Mouse (Mus musculus): ENCODE measurements around the gene Doc2g. TPM values are rescaled to one million over a fixed set of nuclear protein-coding genes. Genes with fewer than 3 reads are reported as not detected.

Doc2g gene
- polyA plus RNA-seq, 1 experiment: 2.1 TPM

DNA sequence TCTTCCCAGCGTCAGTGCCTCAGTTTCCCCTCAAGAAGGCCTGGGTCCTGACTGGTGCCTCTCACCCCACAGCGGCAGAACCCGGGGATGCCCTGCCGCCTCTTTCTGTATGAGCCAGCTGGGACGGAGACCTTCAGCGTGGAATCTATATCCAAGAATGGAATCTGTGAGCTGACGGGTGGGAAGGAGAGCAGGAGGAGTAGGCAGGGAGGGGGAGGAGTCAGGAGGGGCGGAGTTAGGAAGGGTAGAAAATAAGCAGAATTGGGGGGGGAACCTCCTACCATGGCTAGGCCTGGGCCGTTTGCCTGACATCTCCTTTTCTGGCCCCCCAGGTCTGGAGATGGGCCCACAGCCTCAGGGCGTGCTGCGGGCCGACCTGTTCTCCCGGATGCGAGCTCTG lies 15.0 kb upstream of the Doc2g start:
- H3K4me3 ChIP-seq (ENCODE audit: insufficient read depth, low read length): no peak overlapping the region
- H3K27ac ChIP-seq (ENCODE audit: insufficient read depth, low read length): no peak overlapping the region
- peaks cover 5% of the 10 kb centered on the region; the same call in 1 of the 2 replicates for H3K4me1 ChIP-seq (ENCODE audit: control insufficient read depth, insufficient read depth, low read length)
- TF ChIP-seq CTCF (IDR thresholded peaks at IDR 0.05; ENCODE audit: borderline replicate concordance, insufficient read depth, low read length): no peak
- no peak for TF ChIP-seq POLR2A (IDR thresholded peaks at IDR 0.05; ENCODE audit: low read depth, low read length)

GRCm38 (mm10) chr19:3988750-3989149 lies 14.4 kb upstream of the Doc2g start:
- no peak overlapping the region for H3K27ac ChIP-seq (ENCODE audit: insufficient read depth, low read length)
- H3K4me1 ChIP-seq (ENCODE audit: control insufficient read depth, insufficient read depth, low read length): peaks cover 5% of the 10 kb centered on the region; the same call in 1 of the 2 replicates
- no peak overlapping the region for H3K4me3 ChIP-seq (ENCODE audit: insufficient read depth, low read length)
- TF ChIP-seq POLR2A (IDR thresholded peaks at IDR 0.05; ENCODE audit: low read depth, low read length) (no peak), CTCF (IDR thresholded peaks at IDR 0.05; ENCODE audit: borderline replicate concordance, insufficient read depth, low read length) (no peak)

DNA sequence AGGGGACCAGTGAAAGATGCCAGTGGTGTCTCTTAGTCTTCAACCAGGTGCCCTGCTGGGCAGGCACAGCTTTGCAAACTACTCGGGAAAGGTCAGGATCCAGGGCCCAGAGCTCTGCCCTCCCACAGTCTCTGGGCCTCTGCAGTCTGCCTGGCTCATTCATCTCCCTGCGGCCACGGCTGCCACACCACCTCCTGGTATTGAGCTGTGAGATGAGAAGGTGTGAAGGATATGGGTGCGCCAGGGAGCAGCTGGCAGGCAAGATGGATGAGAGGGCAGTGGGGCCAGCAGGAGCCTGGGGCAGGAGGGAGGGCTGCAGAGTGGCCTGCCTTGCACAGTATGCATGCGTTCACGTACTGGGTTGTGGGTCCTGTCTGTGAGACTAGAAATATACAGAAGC lies 12.3 kb upstream of the Doc2g start:
- Histone ChIP-seq H3K27ac (ENCODE audit: insufficient read depth, low read length) (no peak overlapping the region), H3K4me1 (ENCODE audit: control insufficient read depth, insufficient read depth, low read length) (peaks cover 5% of the 10 kb centered on the region; the same call in 1 of the 2 replicates), H3K4me3 (ENCODE audit: insufficient read depth, low read length) (no peak overlapping the region)
- TF ChIP-seq CTCF (IDR thresholded peaks at IDR 0.05; ENCODE audit: borderline replicate concordance, insufficient read depth, low read length) (no peak), POLR2A (IDR thresholded peaks at IDR 0.05; ENCODE audit: low read depth, low read length) (no peak)

DNA sequence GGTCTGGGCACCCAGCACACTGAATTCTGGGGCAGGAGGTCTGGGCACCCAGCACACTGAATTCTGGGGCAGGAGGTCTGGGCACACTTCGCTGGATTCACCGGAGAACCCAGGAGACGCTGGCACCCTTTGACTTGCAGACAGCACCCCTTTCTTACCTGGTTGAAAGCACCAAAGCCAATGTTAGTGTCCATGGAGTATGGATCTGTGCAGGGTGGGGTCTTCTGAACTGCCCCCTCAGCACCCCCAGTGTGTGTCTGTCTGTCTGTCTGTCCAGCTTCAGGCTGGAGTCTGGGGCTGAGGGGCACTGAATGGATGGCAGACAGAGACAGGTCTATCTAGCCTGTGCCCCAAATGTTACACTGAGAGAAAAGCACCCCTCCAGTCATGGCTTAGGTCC lies 11.6 kb upstream of the Doc2g start:
- Histone ChIP-seq H3K27ac (ENCODE audit: insufficient read depth, low read length) (no peak overlapping the region), H3K4me1 (ENCODE audit: control insufficient read depth, insufficient read depth, low read length) (peaks cover 3% of the 10 kb centered on the region; the same call in 1 of the 2 replicates), H3K4me3 (ENCODE audit: insufficient read depth, low read length) (no peak overlapping the region)
- TF ChIP-seq CTCF (IDR thresholded peaks at IDR 0.05; ENCODE audit: borderline replicate concordance, insufficient read depth, low read length) (no peak), POLR2A (IDR thresholded peaks at IDR 0.05; ENCODE audit: low read depth, low read length) (no peak)

- TF ChIP-seq CTCF (IDR thresholded peaks at IDR 0.05; ENCODE audit: borderline replicate concordance, insufficient read depth, low read length) (no peak), POLR2A (IDR thresholded peaks at IDR 0.05; ENCODE audit: low read depth, low read length) (no peak)
- no peaks in the 10 kb centered on the region for H3K4me1 ChIP-seq (ENCODE audit: control insufficient read depth, insufficient read depth, low read length)
- H3K27ac ChIP-seq (ENCODE audit: insufficient read depth, low read length): no peak overlapping the region
- no peak overlapping the region for H3K4me3 ChIP-seq (ENCODE audit: insufficient read depth, low read length)
These were observed 11.1 kb upstream of the Doc2g start for GRCm38 (mm10) chr19:3991966-3992365.

DNA sequence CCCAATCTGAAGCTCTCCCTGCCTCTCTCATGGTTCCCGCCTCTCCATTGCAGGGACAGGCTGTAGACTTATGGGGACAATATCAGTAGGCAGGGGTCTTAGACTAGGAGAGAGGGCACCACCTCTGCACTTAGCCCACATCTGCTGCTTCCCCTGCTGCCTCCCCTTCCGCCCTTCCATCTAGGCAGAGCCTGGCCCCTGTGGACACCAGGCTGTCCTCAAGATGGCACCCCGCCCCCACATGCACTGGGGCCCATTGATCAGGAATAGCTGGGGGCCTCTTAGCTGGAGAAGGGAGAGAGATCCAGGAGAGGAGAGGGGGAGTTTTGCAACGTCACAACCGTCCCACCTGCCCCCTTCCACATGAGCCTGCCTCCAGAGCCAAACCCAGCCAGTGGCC lies 10.7 kb upstream of the Doc2g start, which contains the start of gene Tbx10:
Tbx10 (plus strand) TSS at position 337 of the 400 bp plus-strand sequence.
- H3K4me1 ChIP-seq (ENCODE audit: control insufficient read depth, insufficient read depth, low read length): no peaks in the 10 kb centered on the region
- no peak for TF ChIP-seq POLR2A (IDR thresholded peaks at IDR 0.05; ENCODE audit: low read depth, low read length)
- TF ChIP-seq CTCF (IDR thresholded peaks at IDR 0.05; ENCODE audit: borderline replicate concordance, insufficient read depth, low read length): no peak
- H3K27ac ChIP-seq (ENCODE audit: insufficient read depth, low read length): no peak within 1 kb of the TSS
- no peak within 1 kb of the TSS for H3K4me3 ChIP-seq (ENCODE audit: insufficient read depth, low read length)

DNA sequence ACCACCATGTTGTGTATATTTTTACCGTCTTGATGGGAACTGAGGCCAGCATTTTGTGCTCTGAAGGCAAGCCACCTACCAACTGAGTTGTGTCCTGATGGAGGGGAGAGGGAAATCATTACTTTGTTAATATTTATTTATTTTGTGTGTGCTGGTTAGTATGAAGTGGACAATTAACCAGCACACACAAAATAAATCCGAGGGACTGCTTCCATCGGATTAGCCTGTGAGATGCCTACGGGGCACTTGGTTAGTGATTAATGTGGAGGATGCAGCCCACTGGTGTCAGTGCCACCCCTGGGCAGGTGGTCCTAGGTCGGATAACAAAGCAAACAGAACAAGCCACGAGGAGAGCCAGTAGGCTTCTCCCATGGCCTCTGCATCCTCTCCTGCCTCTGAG lies 8.2 kb upstream of the Doc2g start:
- H3K27ac ChIP-seq (ENCODE audit: insufficient read depth, low read length): no peak overlapping the region
- no peaks in the 10 kb centered on the region for H3K4me1 ChIP-seq (ENCODE audit: control insufficient read depth, insufficient read depth, low read length)
- no peak overlapping the region for H3K4me3 ChIP-seq (ENCODE audit: insufficient read depth, low read length)
- TF ChIP-seq CTCF (IDR thresholded peaks at IDR 0.05; ENCODE audit: borderline replicate concordance, insufficient read depth, low read length) (no peak), POLR2A (IDR thresholded peaks at IDR 0.05; ENCODE audit: low read depth, low read length) (no peak)

GRCm38 (mm10) chr19:3995505-3995904 lies 7.6 kb upstream of the Doc2g start:
- TF ChIP-seq CTCF (IDR thresholded peaks at IDR 0.05; ENCODE audit: borderline replicate concordance, insufficient read depth, low read length) (no peak), POLR2A (IDR thresholded peaks at IDR 0.05; ENCODE audit: low read depth, low read length) (no peak)
- Histone ChIP-seq H3K27ac (ENCODE audit: insufficient read depth, low read length) (no peak overlapping the region), H3K4me1 (ENCODE audit: control insufficient read depth, insufficient read depth, low read length) (no peaks in the 10 kb centered on the region), H3K4me3 (ENCODE audit: insufficient read depth, low read length) (no peak overlapping the region)

DNA sequence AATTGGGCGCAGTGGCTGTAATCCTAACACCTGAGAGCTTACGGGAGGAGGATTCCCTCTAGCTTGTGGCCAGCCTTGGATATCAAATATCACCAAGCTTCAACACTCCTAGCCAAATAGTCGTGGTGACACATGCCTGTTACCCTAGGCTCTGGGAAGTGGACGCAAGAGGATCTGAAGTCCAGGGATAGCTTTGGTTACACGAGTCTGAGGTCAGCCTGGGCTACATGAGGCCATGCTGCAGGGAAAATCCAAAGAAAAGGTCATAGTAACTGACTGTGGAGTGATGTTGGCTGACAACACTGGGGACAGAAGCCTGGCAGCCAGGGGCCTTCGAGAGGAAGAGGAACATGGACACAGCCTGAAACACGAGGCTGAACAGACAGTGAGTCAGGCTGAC lies 7.0 kb upstream of the Doc2g start:
- Histone ChIP-seq H3K4me3 (ENCODE audit: insufficient read depth, low read length) (no peak overlapping the region), H3K4me1 (ENCODE audit: control insufficient read depth, insufficient read depth, low read length) (no peaks in the 10 kb centered on the region), H3K27ac (ENCODE audit: insufficient read depth, low read length) (no peak overlapping the region)
- no peak for TF ChIP-seq CTCF (IDR thresholded peaks at IDR 0.05; ENCODE audit: borderline replicate concordance, insufficient read depth, low read length)

GRCm38 (mm10) chr19:3996747-3997146 lies 6.4 kb upstream of the Doc2g start:
- Histone ChIP-seq H3K27ac (ENCODE audit: insufficient read depth, low read length) (no peak overlapping the region), H3K4me3 (ENCODE audit: insufficient read depth, low read length) (no peak overlapping the region), H3K4me1 (ENCODE audit: control insufficient read depth, insufficient read depth, low read length) (no peaks in the 10 kb centered on the region)
- TF ChIP-seq POLR2A (IDR thresholded peaks at IDR 0.05; ENCODE audit: low read depth, low read length) (no peak), CTCF (IDR thresholded peaks at IDR 0.05; ENCODE audit: borderline replicate concordance, insufficient read depth, low read length) (no peak)

GRCm38 (mm10) chr19:3997231-3997630 lies 5.9 kb upstream of the Doc2g start:
- no peak overlapping the region for H3K27ac ChIP-seq (ENCODE audit: insufficient read depth, low read length)
- no peak for TF ChIP-seq CTCF (IDR thresholded peaks at IDR 0.05; ENCODE audit: borderline replicate concordance, insufficient read depth, low read length)
- TF ChIP-seq POLR2A (IDR thresholded peaks at IDR 0.05; ENCODE audit: low read depth, low read length): no peak
- H3K4me3 ChIP-seq (ENCODE audit: insufficient read depth, low read length): no peak overlapping the region
- H3K4me1 ChIP-seq (ENCODE audit: control insufficient read depth, insufficient read depth, low read length): no peaks in the 10 kb centered on the region

Measured in embryonic fibroblast, embryonic 13.5 days (primary cell).